Mouse (Mus musculus): ENCODE measurements around the gene Cemip. TPM values are rescaled to one million over a fixed set of nuclear protein-coding genes. Genes with fewer than 3 reads are reported as not detected.

The Cemip gene
- polyA plus RNA-seq, 2 experiments, result 0.59 to 0.83 TPM

DNA sequence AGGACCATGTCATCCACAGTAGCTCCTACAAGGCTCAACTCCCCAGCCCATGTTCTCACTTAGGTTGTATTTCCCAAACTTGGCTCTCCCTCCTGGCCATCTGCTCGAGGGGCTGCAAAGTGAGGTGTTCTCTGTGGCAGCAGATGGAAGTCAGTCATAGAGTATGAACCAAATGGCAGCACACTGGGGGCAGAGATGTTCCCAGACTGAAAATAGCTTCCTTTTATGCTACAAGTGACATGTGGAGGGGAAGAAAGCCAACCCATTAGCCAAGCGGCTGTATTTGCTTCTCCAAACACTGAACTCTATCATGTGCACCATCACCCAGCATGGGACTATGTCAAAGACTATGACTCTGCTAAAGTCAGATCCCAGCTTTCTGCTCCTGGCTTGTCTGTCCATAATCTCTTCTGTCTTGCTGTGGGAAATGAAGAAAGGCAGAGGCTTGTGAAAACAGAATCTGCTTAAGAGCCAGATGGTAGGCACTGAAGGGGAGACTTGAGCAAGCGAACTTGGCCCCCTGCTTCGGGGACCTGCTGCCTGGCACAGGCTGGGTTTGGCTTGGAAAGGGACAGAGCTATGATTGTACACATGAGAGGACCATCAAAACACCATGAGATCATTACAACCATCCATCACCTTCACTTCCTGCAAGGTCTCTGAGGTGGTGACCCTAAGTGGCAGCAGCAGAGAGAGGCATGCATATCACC, 41.6 kb downstream of the Cemip start:
- H3K27ac ChIP-seq (replicated peaks; ENCODE audit: low read depth, low read length), result no peak overlapping the region
- 0 out of 2 replicates have a peak, but pooled peaks cover 3% of the 10 kb centered on the region for H3K4me1 ChIP-seq (ENCODE audit: control insufficient read depth, insufficient read depth, low read length)
- no peak for ATAC-seq (ENCODE audit: low FRiP score, low read depth)
- no peak overlapping the region for H3K4me3 ChIP-seq (replicated peaks; ENCODE audit: low read length)
- H3K27me3 ChIP-seq (ENCODE audit: control insufficient read depth, insufficient read depth, low read length), result no peaks in the 10 kb centered on the region
- H3K4me2 ChIP-seq (replicated peaks; ENCODE audit: low read depth, low read length, severe bottlenecking), result no peak overlapping the region
- H3K36me3 ChIP-seq (ENCODE audit: control insufficient read depth, insufficient read depth, low read length), result no peaks in the 10 kb centered on the region
- no peak for DNase-seq (ENCODE audit: low spot score)
- no peaks in the 10 kb centered on the region for H3K9me3 ChIP-seq (ENCODE audit: control insufficient read depth, low read length)
- no peak overlapping the region for H3K9ac ChIP-seq (ENCODE audit: low read depth, low read length, severe bottlenecking)
- WGBS, result 82% methylated on average over 4 of the region's 4 CpGs
- no peak for TF ChIP-seq POLR2A (IDR thresholded peaks at IDR 0.05; ENCODE audit: borderline replicate concordance, extremely low read depth, insufficient read depth, insufficient read length)

DNA sequence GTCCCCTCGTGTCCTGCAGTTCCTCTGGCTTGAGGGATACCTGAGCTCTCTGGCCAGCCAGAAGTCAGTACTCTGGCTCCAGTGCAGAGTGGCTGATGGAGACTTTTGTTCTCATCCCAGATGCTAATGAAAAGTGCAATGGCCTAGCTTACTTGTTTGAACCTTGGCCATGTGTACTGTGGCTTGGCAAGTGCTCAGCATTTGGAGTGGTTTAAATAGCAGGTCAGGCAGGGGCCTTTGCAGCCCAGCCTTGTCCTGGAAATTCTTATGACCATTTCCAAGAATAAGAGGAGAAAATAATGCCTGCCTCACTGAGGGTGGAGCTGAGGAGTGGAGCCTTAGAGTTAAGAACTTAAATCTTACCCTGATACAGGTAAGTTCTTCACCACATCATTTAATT, 43.6 kb downstream of the Cemip start:
- no peak overlapping the region for H3K27ac ChIP-seq (replicated peaks; ENCODE audit: low read depth, low read length)
- no peak overlapping the region for H3K4me3 ChIP-seq (replicated peaks; ENCODE audit: low read length)
- H3K9me3 ChIP-seq (ENCODE audit: control insufficient read depth, low read length), result no peaks in the 10 kb centered on the region
- H3K9ac ChIP-seq (ENCODE audit: low read depth, low read length, severe bottlenecking), result no peak overlapping the region
- H3K4me2 ChIP-seq (replicated peaks; ENCODE audit: low read depth, low read length, severe bottlenecking), result no peak overlapping the region
- H3K4me1 ChIP-seq (ENCODE audit: control insufficient read depth, insufficient read depth, low read length), result 0 out of 2 replicates have a peak, but pooled peaks cover 3% of the 10 kb centered on the region
- ATAC-seq (ENCODE audit: low FRiP score, low read depth), result no peak
- WGBS, result 77% methylated on average over 1 of the region's 1 CpGs
- no peak for DNase-seq (ENCODE audit: low spot score)
- no peaks in the 10 kb centered on the region for H3K36me3 ChIP-seq (ENCODE audit: control insufficient read depth, insufficient read depth, low read length)
- TF ChIP-seq POLR2A (IDR thresholded peaks at IDR 0.05; ENCODE audit: borderline replicate concordance, extremely low read depth, insufficient read depth, insufficient read length), result no peak
- no peaks in the 10 kb centered on the region for H3K27me3 ChIP-seq (ENCODE audit: control insufficient read depth, insufficient read depth, low read length)

DNA sequence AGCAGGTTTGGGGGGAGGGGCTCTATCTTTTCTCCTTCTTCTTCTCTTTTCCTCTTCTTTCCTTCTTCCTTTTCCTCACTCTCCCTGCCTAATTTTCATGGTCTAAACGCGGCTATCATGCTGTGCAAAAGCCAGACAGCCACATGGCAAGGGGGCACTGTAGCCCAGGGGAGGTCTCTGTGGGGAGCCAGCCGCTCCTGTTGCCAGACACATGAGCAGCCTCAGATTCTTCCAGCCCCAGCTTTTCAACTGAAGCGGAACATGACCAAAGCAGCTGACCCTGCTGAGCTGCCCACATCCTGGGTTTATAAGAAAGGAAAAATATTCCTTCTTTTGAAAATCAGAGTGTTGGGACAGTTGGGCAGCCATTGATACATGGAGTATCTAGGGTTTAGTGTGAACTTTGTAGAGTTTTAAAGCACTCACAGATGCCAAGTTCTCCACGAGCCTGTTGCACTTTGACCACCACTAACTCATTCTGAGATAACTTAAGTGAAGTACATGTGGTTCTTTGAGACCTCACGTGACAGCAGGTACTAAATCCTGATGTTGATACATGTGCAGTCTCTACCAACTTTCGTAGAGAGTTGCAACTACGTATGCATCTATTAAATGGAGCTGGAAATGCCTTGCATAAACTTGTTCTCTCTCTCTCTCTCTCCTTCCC, 46.3 kb downstream of the Cemip start:
- WGBS, result 59% methylated on average over 8 of the region's 8 CpGs
- ATAC-seq (ENCODE audit: low FRiP score, low read depth) (no peak), DNase-seq (ENCODE audit: low spot score) (no peak)
- Histone ChIP-seq H3K4me3 (replicated peaks; ENCODE audit: low read length) (no peak overlapping the region), H3K4me1 (ENCODE audit: control insufficient read depth, insufficient read depth, low read length) (0 out of 2 replicates have a peak, but pooled peaks cover 3% of the 10 kb centered on the region), H3K9ac (ENCODE audit: low read depth, low read length, severe bottlenecking) (no peak overlapping the region), H3K27ac (replicated peaks; ENCODE audit: low read depth, low read length) (no peak overlapping the region), H3K27me3 (ENCODE audit: control insufficient read depth, insufficient read depth, low read length) (no peaks in the 10 kb centered on the region), H3K36me3 (ENCODE audit: control insufficient read depth, insufficient read depth, low read length) (no peaks in the 10 kb centered on the region), H3K9me3 (ENCODE audit: control insufficient read depth, low read length) (no peaks in the 10 kb centered on the region), H3K4me2 (replicated peaks; ENCODE audit: low read depth, low read length, severe bottlenecking) (no peak overlapping the region)
- TF ChIP-seq POLR2A (IDR thresholded peaks at IDR 0.05; ENCODE audit: borderline replicate concordance, extremely low read depth, insufficient read depth, insufficient read length), result no peak

DNA sequence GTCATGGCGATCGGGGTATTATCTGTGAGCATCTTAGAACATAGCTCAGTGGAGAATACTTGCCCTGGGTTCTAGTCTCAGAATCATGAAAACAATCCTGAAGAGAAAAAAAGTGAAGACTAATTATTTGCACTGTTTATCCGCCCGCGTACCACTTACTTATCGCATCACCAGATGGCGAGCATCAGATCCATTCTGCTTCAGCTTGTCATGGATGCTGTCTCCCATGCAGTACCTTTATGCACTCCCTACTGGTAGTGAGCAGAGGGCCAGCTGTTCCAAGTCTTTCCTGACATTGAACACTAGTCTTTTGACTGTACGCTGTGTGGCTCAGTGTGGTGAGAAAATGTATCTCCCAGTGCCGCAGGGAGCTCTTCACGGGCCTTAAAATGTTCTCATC, 47.7 kb downstream of the Cemip start:
- DNase-seq (ENCODE audit: low spot score) (no peak), ATAC-seq (ENCODE audit: low FRiP score, low read depth) (no peak)
- Histone ChIP-seq H3K9ac (ENCODE audit: low read depth, low read length, severe bottlenecking) (no peak overlapping the region), H3K4me1 (ENCODE audit: control insufficient read depth, insufficient read depth, low read length) (0 out of 2 replicates have a peak, but pooled peaks cover 3% of the 10 kb centered on the region), H3K36me3 (ENCODE audit: control insufficient read depth, insufficient read depth, low read length) (no peaks in the 10 kb centered on the region), H3K4me3 (replicated peaks; ENCODE audit: low read length) (no peak overlapping the region), H3K27ac (replicated peaks; ENCODE audit: low read depth, low read length) (no peak overlapping the region), H3K4me2 (replicated peaks; ENCODE audit: low read depth, low read length, severe bottlenecking) (no peak overlapping the region), H3K9me3 (ENCODE audit: control insufficient read depth, low read length) (no peaks in the 10 kb centered on the region), H3K27me3 (ENCODE audit: control insufficient read depth, insufficient read depth, low read length) (no peaks in the 10 kb centered on the region)
- no peak for TF ChIP-seq POLR2A (IDR thresholded peaks at IDR 0.05; ENCODE audit: borderline replicate concordance, extremely low read depth, insufficient read depth, insufficient read length)
- 93% methylated on average over 10 of the region's 10 CpGs for WGBS

DNA sequence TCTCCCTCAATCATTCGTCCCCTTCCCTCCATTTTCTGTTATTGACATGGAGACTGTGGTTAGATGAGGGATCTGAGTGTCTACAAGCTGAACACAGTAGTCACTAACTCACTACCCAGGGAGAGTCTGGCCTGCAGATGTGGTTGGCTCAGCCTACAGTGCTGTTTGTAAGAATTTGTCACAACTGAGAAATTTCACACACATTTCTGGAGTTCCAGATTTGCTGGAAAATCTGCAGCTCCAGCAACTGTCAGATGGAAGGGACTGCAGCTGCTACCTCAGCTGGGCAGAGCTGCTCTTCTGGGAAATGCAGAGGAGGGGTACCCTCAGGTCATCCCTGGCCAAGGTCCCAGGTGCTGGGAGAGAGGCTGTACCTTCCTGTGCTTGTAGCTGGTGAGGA, 53.5 kb downstream of the Cemip start:
- no peak overlapping the region for H3K4me3 ChIP-seq (replicated peaks; ENCODE audit: low read length)
- 70% methylated on average over 1 of the region's 1 CpGs for WGBS
- H3K36me3 ChIP-seq (ENCODE audit: control insufficient read depth, insufficient read depth, low read length), result no peaks in the 10 kb centered on the region
- TF ChIP-seq POLR2A (IDR thresholded peaks at IDR 0.05; ENCODE audit: borderline replicate concordance, extremely low read depth, insufficient read depth, insufficient read length), result no peak
- H3K9me3 ChIP-seq (ENCODE audit: control insufficient read depth, low read length), result no peaks in the 10 kb centered on the region
- no peaks in the 10 kb centered on the region for H3K27me3 ChIP-seq (ENCODE audit: control insufficient read depth, insufficient read depth, low read length)
- H3K27ac ChIP-seq (replicated peaks; ENCODE audit: low read depth, low read length), result no peak overlapping the region
- no peak overlapping the region for H3K9ac ChIP-seq (ENCODE audit: low read depth, low read length, severe bottlenecking)
- peaks cover 8% of the 10 kb centered on the region for H3K4me1 ChIP-seq (ENCODE audit: control insufficient read depth, insufficient read depth, low read length)
- ATAC-seq (ENCODE audit: low FRiP score, low read depth) (0 out of 2 replicates have a peak, but pooled peaks have one; percentile 47), DNase-seq (ENCODE audit: low spot score) (no peak)
- H3K4me2 ChIP-seq (replicated peaks; ENCODE audit: low read depth, low read length, severe bottlenecking), result no peak overlapping the region

All from limb, embryonic 14.5 days (tissue).